Mouse (Mus musculus): ENCODE measurements around the gene Ror1. TPM values are rescaled to one million over a fixed set of nuclear protein-coding genes. Genes with fewer than 3 reads are reported as not detected.

Ror1 gene
- total RNA-seq, 2 experiments from 2014 or later: not detected

DNA sequence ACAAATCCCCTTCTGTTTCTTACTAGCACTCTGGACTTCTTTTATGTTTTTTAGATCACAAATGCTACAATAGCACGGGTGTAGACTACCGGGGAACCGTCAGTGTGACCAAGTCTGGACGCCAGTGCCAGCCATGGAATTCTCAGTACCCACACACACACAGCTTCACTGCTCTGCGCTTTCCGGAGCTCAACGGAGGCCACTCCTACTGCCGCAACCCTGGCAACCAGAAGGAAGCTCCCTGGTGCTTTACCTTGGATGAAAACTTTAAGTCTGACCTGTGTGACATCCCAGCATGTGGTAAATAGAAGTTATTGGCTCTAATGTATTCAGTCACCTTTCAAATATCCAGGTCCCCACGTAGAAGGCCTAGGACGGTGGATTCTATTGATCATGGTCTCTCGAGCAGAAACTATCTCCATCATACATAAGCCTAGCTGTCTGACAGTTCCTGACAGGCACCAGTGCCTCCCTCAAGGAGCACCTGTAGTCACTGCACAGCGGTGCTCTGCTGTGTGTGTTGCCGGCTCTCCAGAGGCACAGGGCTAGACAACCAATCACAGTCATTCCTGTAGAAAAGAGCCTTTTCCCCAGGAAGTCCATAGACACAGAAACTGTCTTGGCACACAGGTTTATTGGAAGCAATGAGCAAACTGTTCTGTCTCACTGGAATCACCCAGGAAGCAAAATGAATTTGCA lies 316.4 kb downstream of the Ror1 start:
- ATAC-seq (replicated peaks; ENCODE audit: low FRiP score, poor library complexity, severe bottlenecking): no peak

DNA sequence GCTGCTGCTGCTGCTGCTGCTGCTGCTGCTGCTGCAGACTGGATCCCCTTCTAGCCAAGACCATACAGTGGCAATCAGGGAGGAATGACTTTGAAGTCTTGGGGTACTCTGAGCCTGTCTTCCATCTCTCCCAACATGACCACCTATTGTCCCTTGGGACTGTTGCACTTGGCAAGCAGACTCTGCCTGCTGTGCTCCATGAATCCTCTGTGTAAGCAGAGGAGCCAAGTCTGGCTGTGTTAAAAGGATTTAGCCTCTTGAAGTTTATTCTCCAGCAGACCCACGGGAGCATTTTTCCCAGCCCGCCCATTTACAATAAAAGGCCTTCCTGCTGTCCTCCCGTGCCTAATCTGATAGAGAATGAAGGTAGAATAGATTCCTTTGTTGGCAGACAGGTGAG lies 327.2 kb downstream of the Ror1 start:
- ATAC-seq (replicated peaks; ENCODE audit: low FRiP score, poor library complexity, severe bottlenecking): no peak

DNA sequence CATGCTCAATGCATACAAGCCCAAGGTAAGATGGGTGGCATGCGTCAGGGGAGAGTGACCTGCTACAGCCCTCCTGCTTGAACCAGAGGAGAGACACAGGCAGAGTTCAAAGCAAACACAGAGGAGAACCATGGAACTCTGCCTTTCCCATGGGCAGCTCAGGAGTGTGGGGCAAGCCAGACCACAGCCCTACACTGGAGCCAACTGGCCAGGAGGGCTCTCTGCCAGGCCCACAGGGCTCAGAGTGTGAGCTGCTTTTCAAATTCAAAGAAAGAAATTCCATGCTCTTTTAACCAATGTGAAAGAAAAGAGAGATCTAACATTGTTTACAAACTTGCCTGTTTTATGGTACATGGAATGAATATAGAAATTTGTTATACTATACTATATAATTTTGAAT lies 330.5 kb downstream of the Ror1 start:
- ATAC-seq (replicated peaks; ENCODE audit: low FRiP score, poor library complexity, severe bottlenecking): no peak

DNA sequence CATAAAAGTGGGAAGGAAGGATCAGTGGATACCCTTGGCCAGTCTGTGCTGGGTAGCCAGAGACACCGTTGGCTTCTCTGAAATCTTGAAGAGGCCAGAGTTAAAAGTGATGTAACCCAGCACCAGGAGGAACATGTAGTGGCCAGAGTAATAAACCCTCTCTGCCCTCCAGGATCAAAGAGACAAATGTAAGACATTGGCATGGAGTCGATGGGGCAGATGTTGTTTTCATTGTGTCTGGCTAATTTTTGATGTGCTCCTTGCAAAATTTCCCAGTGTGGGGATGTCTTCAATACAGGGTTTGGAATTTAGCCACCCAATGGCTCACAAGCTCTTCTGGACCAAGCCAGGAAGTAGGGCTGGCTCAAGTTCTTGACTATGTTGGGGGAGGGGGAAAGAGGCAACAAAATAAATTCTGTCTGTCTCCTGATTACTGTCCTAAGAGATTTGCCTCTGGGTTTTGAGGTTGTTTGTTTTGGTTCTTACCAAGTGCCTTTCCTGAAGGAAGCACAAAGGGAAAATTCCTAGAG lies 333.8 kb downstream of the Ror1 start:
- no peak for ATAC-seq (replicated peaks; ENCODE audit: low FRiP score, poor library complexity, severe bottlenecking)

DNA sequence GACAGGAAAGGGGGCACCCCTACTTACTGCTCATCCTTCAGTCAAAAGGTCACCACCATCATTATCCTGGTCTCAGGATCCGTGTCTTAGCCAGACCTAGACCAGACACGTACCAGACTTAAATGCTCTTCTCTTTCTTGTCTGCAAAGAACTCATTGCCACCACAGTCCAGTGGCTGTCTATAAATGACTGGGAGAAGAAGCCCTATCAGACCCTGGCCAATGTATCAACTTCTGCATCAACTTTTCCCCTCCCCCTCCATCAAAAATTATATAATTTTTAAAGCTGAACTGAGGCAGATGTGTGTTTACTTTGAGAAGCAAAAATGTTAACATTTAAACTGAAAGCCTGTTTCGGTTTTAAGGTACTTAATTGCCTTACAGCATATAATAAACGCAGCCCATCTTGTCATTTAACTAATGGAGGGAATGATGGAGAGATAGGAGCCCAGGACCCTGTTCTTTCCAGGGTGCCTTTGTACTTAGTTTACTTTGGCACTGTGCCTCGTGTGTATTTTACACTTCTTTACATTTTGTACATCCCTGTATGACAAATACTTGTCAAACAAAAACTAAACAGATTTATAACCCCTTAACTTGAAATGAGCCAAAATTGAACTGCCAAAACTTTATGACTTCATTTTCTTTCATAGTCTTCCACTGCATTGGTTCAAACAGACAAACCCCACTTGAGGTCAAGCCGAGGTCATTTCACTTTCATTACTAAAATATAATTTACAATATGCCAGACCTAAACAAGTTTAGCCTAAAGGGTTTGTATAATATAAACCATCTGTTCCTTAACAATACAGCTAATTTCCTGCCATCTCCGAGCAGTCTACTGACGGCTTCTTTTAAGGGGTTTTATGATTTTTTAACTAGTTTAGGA lies 339.9 kb downstream of the Ror1 start:
- no peak for ATAC-seq (replicated peaks; ENCODE audit: low FRiP score, poor library complexity, severe bottlenecking)

DNA sequence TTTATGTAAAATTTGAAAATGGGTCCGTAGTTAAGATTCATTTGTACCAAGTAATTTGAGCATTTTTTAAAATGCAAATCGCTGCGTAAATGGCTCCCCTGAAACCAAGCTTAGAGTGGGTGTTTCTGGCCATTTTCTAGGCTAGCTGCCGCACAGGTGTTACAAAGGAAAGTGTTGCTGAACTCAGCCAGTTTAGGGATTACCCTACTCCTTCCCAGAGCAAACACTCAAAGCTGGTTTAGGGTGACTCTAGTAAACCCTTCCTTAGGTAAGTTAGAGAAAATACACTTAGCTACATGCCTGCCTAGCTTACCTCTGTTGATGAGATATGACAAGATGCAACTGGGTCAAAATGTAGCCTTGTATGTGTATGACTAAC lies 340.6 kb downstream of the Ror1 start:
- no peak for ATAC-seq (replicated peaks; ENCODE audit: low FRiP score, poor library complexity, severe bottlenecking)

DNA sequence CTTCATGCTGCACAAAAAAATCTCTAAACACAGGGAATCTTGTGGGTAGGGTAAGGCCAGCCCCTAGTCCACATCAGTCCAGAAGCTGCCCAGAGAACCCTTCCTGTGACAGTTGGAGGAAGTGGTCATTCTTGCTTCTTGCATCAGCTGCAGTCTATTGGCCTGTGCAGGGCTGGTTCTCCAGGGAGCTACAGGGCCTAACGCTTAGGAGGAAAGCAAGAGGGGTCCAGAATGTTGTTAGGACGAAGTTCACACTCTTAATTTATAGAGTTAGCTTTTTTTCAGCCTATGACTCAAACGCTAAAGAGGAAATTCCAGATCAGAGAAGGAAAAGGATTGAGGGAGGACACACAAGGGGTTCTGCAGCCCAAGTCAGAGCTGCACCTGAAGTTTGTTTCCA lies 351.3 kb downstream of the Ror1 start:
- ATAC-seq (replicated peaks; ENCODE audit: low FRiP score, poor library complexity, severe bottlenecking): no peak

DNA sequence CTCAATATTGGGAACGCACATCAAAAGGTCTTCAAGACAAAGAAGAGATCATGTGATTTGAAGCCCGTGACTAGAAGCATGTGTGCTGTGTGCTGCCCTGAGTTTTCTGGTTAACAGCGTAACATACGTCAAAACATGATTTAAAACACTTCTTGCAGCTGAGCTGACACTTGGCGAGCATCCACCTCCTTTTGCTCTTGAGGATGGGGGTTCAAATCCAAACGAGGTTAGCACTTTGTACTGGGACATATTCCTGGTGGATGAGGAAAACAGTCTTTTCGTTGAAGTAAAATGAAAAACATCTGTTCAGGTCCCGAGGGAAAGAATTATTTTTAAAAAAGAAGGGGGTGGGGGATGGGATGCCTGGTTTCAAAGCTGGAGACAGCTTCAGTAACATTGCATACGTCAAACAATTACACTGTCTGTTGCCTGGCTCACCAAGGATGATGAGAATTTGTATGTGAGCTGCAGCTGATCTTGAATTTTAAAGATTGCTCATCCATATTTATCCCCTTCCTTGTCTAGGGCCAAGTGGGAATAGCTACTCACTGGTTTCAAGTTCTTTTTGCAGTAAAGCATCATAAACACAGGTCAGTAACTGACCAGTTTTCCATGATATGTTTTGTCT lies 367.0 kb downstream of the Ror1 start:
- no peak for ATAC-seq (replicated peaks; ENCODE audit: low FRiP score, poor library complexity, severe bottlenecking)

DNA sequence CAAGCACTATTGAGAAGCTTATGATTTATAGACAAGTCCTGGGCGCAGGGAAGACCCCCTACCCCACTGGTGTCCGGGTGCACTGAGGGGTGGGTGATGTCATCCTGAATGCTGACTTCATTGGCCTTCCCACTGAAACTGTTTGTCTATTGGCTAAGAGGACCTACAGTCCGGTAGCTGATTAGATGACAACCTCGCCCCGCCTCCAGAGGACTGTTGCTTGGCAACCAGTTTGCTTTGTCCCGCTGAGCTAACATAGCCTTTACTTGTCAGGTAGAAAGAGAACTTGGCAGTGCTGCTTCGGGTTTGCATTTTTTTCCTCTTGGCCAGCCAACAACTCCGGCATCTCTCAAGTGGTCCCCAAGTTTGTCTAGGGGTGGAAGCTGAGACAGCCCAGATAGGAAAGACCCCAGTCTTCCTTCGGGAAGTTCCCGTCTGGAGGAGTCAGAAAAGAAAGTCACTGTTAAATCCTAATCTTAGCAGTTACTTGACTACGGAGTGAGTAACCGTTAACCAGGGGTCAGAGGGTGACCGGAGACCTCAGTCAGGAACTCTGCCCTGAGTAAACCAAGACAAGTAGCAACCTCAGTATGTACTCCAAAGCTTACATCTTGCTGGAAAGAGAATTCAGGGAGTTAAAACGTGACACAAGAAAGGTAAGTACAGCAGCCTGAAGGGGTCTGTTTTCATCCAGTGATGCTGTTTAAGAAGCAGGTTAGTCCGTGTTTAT lies 383.2 kb downstream of the Ror1 start, which contains the start of gene Ube2u:
TSS of gene Ube2u (plus strand) at position 258 of the 730 bp plus-strand sequence.
- ATAC-seq (replicated peaks; ENCODE audit: low FRiP score, poor library complexity, severe bottlenecking): no peak

DNA sequence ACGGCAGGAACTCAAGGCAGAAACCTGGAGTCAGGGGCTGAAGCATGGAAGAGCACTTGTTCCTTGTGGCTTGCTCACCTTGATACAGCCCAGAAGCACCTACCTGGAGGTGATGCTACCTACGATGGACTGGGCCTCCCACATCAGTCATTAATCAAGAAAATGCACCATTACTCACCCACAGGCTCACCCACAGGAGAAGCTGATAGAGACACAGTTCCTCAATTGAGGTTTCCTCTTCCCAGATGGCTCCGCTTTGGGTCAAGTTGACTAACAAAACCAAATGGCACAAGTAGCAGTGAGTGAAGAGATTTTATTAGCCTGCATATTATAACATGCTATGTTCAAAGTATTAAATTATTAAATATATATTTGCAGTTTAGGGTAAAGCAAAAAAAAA lies 392.9 kb downstream of the Ror1 start:
- ATAC-seq (replicated peaks; ENCODE audit: low FRiP score, poor library complexity, severe bottlenecking): no peak

Other genes starting within 250 kb of the Ror1 start
- gene Pgm1, start 166.4 kb upstream of the Ror1 start, total RNA-seq (2015; ENCODE audit: low replicate concordance): 0.36 and 5.0 TPM in 2 replicates
- gene Pgm1, start 166.4 kb upstream of the Ror1 start, total RNA-seq (2017; ENCODE audit: low replicate concordance): 5.7 and 7.8 TPM in 2 replicates
- gene Itgb3bp, start 166.0 kb upstream of the Ror1 start, total RNA-seq (2015; ENCODE audit: low replicate concordance): 1.4 and 15.5 TPM in 2 replicates
- gene Itgb3bp, start 166.0 kb upstream of the Ror1 start, total RNA-seq (2017; ENCODE audit: low replicate concordance): 1.4 and 8.2 TPM in 2 replicates